Mouse (Mus musculus): Measurements from ENCODE around the gene Terb2. TPM values are rescaled to one million over a fixed set of nuclear protein-coding genes. Genes with fewer than 3 reads are reported as not detected.

The Terb2 gene
- polyA plus RNA-seq, 1 experiment from 2014 or later: not detected

DNA sequence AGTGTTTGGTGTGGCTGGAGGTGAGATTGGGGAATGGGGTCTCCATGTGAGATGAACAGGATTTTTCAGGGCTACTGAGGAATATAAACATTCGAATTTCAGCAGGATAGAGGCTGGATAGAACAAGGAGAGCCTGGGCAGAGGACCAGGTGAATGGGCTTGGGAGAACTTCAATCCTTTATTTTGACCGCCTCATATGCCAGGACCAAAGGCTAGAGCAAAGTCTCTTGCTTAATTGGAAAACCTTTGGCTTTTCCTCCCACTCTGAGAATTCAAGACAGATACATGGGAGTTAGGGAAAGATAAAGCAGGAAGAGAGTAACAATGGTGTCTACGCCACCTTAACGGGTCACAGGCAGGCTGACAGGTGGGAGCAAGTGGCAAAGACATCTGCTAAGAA lies 55.2 kb downstream of the Terb2 start:
- no peaks in the 10 kb centered on the region for H3K9me3 ChIP-seq (replicated peaks; ENCODE audit: low read length)
- WGBS: 77% methylated on average over 4 of the region's 4 CpGs
- no peak for TF ChIP-seq CTCF (IDR thresholded peaks at IDR 0.05; ENCODE audit: low read depth)
- H3K27me3 ChIP-seq (ENCODE audit: insufficient read depth, low read length): no peaks in the 10 kb centered on the region
- ATAC-seq (replicated peaks; ENCODE audit: low FRiP score, low read depth) (no peak), DNase-seq (ENCODE audit: low spot score) (no peak)
- no peak overlapping the region for H3K4me3 ChIP-seq (replicated peaks; ENCODE audit: low read depth, low read length)
- H3K9ac ChIP-seq (ENCODE audit: low read depth, low read length): no peak overlapping the region
- H3K27ac ChIP-seq: no peak overlapping the region
- H3K4me2 ChIP-seq (ENCODE audit: low read length): no peak overlapping the region
- no peaks in the 10 kb centered on the region for H3K36me3 ChIP-seq (ENCODE audit: insufficient read depth, low read length)
- H3K4me1 ChIP-seq (replicated peaks; ENCODE audit: insufficient read depth, low read length): no peaks in the 10 kb centered on the region

DNA sequence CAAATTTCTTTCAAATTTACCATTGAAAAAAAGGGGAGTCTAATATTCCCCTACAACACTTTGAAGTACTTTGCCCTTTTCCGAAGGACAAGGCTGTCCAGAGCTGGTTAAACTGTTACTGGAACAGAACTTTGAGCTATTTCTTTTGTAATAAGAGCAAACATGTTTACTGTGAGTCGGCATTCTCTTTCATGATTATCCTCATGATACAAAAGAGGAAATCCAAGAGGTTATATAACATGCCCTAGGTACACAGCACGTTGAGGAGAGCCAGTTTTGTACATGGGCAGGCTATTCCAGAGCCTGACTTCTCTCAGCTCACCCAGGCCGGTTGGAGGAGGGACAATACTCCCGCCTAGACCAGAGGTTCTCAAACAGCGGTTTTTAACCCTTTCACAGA lies 55.9 kb downstream of the Terb2 start:
- Histone ChIP-seq H3K9ac (ENCODE audit: low read depth, low read length) (no peak overlapping the region), H3K36me3 (ENCODE audit: insufficient read depth, low read length) (no peaks in the 10 kb centered on the region), H3K9me3 (replicated peaks; ENCODE audit: low read length) (no peaks in the 10 kb centered on the region), H3K27ac (no peak overlapping the region), H3K4me2 (ENCODE audit: low read length) (no peak overlapping the region), H3K4me3 (replicated peaks; ENCODE audit: low read depth, low read length) (no peak overlapping the region), H3K27me3 (ENCODE audit: insufficient read depth, low read length) (no peaks in the 10 kb centered on the region), H3K4me1 (replicated peaks; ENCODE audit: insufficient read depth, low read length) (no peaks in the 10 kb centered on the region)
- no peak for TF ChIP-seq CTCF (IDR thresholded peaks at IDR 0.05; ENCODE audit: low read depth)
- WGBS: 53% methylated on average over 6 of the region's 6 CpGs
- ATAC-seq (replicated peaks; ENCODE audit: low FRiP score, low read depth) (no peak; the same call in 1 of the 2 replicates), DNase-seq (ENCODE audit: low spot score) (peak; percentile 16)

DNA sequence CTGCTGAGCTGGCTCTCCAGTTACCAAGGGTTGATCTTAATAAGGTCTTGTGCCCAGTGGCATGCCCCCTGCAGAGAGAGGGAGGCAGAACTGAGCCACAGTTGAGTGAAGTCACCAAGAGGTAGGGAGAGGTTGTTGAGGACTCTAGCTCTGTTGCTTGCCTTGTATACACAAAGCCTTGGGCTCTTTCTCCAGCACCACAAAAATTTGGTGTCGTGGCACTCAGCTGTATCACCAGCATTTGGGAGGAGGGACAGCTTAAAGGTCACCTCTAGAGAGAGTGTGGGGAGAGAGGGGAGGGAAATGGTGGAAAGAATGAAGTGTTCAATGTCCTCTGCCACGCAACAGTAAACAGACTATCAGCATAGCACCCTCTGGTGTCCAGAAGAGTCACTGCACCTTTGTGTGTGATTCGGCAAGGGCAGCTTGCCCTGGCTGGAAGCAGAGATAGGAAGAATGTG lies 57.6 kb downstream of the Terb2 start:
- no peak overlapping the region for H3K9ac ChIP-seq (ENCODE audit: low read depth, low read length)
- no peaks in the 10 kb centered on the region for H3K9me3 ChIP-seq (replicated peaks; ENCODE audit: low read length)
- H3K4me1 ChIP-seq (replicated peaks; ENCODE audit: insufficient read depth, low read length): no peaks in the 10 kb centered on the region
- WGBS: 2% methylated on average over 3 of the region's 3 CpGs
- H3K36me3 ChIP-seq (ENCODE audit: insufficient read depth, low read length): no peaks in the 10 kb centered on the region
- peak; percentile 87 for DNase-seq (ENCODE audit: low spot score)
- no peak overlapping the region for H3K4me2 ChIP-seq (ENCODE audit: low read length)
- TF ChIP-seq CTCF (IDR thresholded peaks at IDR 0.05; ENCODE audit: low read depth): peak; percentile 94
- H3K4me3 ChIP-seq (replicated peaks; ENCODE audit: low read depth, low read length): no peak overlapping the region
- ATAC-seq (replicated peaks; ENCODE audit: low FRiP score, low read depth): peak; percentile 79
- no peaks in the 10 kb centered on the region for H3K27me3 ChIP-seq (ENCODE audit: insufficient read depth, low read length)
- peak overlapping the region; percentile 50 for H3K27ac ChIP-seq

DNA sequence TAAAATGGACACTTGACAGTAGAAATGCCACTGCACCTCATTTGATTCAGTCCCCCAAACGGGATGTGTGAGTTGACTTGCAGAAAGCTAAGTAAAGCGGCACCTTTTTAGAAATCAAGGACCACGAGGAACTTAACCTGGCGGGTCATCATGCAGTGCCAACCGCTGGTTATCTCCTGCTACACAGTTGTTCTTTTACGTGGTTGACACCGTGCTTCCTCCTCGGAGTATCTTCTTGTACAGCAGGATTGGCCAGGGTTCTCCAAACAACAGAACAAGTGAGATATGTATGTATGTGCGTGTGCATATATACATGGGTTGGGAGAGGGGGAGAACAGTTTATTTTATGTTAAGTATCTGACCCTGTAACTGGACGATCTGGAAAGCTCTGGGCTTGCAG lies 61.7 kb downstream of the Terb2 start:
- no peak overlapping the region for H3K27ac ChIP-seq
- no peak overlapping the region for H3K4me3 ChIP-seq (replicated peaks; ENCODE audit: low read depth, low read length)
- WGBS: 88% methylated on average over 10 of the region's 10 CpGs
- H3K9ac ChIP-seq (ENCODE audit: low read depth, low read length): no peak overlapping the region
- ATAC-seq (replicated peaks; ENCODE audit: low FRiP score, low read depth) (no peak), DNase-seq (ENCODE audit: low spot score) (no peak)
- H3K4me2 ChIP-seq (ENCODE audit: low read length): no peak overlapping the region
- TF ChIP-seq CTCF (IDR thresholded peaks at IDR 0.05; ENCODE audit: low read depth): no peak
- H3K36me3 ChIP-seq (ENCODE audit: insufficient read depth, low read length): peaks cover 3% of the 10 kb centered on the region; the same call in 1 of the 2 replicates
- H3K9me3 ChIP-seq (replicated peaks; ENCODE audit: low read length): no peaks in the 10 kb centered on the region
- H3K4me1 ChIP-seq (replicated peaks; ENCODE audit: insufficient read depth, low read length): no peaks in the 10 kb centered on the region
- no peaks in the 10 kb centered on the region for H3K27me3 ChIP-seq (ENCODE audit: insufficient read depth, low read length)

DNA sequence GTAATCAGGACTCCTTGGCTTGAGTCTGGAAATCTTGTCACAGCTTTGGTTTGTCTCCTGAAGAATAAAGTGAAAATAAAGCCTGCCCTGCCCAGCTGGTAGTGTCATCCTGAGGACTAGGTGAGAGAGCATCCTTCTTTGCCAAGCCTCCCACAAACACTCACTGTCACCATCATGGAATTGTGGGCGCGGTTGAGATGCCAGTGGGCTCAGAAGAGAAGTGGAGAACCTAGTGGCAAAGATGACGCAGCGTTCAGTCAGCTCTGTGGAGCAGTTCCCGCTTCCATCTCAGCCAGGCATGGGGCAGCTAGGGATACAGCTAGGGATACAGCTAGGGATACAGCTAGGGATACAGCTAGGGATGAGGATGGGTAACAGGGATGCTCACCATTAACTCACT lies 69.9 kb downstream of the Terb2 start:
- Histone ChIP-seq H3K36me3 (ENCODE audit: insufficient read depth, low read length) (no peaks in the 10 kb centered on the region), H3K27ac (no peak overlapping the region), H3K9me3 (replicated peaks; ENCODE audit: low read length) (no peaks in the 10 kb centered on the region), H3K4me1 (replicated peaks; ENCODE audit: insufficient read depth, low read length) (no peaks in the 10 kb centered on the region), H3K27me3 (ENCODE audit: insufficient read depth, low read length) (no peaks in the 10 kb centered on the region), H3K9ac (ENCODE audit: low read depth, low read length) (no peak overlapping the region), H3K4me2 (ENCODE audit: low read length) (no peak overlapping the region), H3K4me3 (replicated peaks; ENCODE audit: low read depth, low read length) (no peak overlapping the region)
- DNase-seq (ENCODE audit: low spot score): no peak
- WGBS: 97% methylated on average over 5 of the region's 5 CpGs
- no peak for ATAC-seq (replicated peaks; ENCODE audit: low FRiP score, low read depth)
- no peak for TF ChIP-seq CTCF (IDR thresholded peaks at IDR 0.05; ENCODE audit: low read depth)

Other genes with a start within 250 kb of the Terb2 start
- gene Ctdspl2, start 230.3 kb upstream of the Terb2 start, polyA plus RNA-seq (2015; fragmentation: Nextera tagmentation; extraction: Ambion mirVana): 38.9 and 40.8 TPM in 2 replicates
- gene Mageb3, start 230.2 kb upstream of the Terb2 start, polyA plus RNA-seq (2015; fragmentation: Nextera tagmentation; extraction: Ambion mirVana): 0.17 TPM in 2 replicates
- 11.1 and 11.8 TPM in 2 replicates for gene Eif3j1, start 157.7 kb upstream of the Terb2 start, polyA plus RNA-seq (2015; fragmentation: Nextera tagmentation; extraction: Ambion mirVana)
- 6.0 TPM in 2 replicates for gene Spg11, start 67.9 kb upstream of the Terb2 start, polyA plus RNA-seq (2015; fragmentation: Nextera tagmentation; extraction: Ambion mirVana)
- 437 and 500 TPM in 2 replicates for gene B2m, start 38.6 kb upstream of the Terb2 start, polyA plus RNA-seq (2015; fragmentation: Nextera tagmentation; extraction: Ambion mirVana)
- gene Trim69, start 25.6 kb upstream of the Terb2 start, polyA plus RNA-seq (2015; fragmentation: Nextera tagmentation; extraction: Ambion mirVana): not detected in 2 replicates
- 0.04 and 0.06 TPM in 2 replicates for gene Patl2, start 83 bp upstream of the Terb2 start, polyA plus RNA-seq (2015; fragmentation: Nextera tagmentation; extraction: Ambion mirVana)
- 127 and 144 TPM in 2 replicates for gene Sord, start 48.5 kb downstream of the Terb2 start, polyA plus RNA-seq (2015; fragmentation: Nextera tagmentation; extraction: Ambion mirVana)
- gene Duox2, start 112.2 kb downstream of the Terb2 start, polyA plus RNA-seq (2015; fragmentation: Nextera tagmentation; extraction: Ambion mirVana): 0.04 TPM in 2 replicates
- not detected in 2 replicates for gene Duoxa2, start 112.6 kb downstream of the Terb2 start, polyA plus RNA-seq (2015; fragmentation: Nextera tagmentation; extraction: Ambion mirVana)
- 0.15 TPM in 1 of 2 replicates, not detected in the other for gene Duoxa1, start 127.5 kb downstream of the Terb2 start, polyA plus RNA-seq (2015; fragmentation: Nextera tagmentation; extraction: Ambion mirVana)
- gene Duox1, start 129.4 kb downstream of the Terb2 start, polyA plus RNA-seq (2015; fragmentation: Nextera tagmentation; extraction: Ambion mirVana): not detected in 2 replicates
- 1.3 and 2.3 TPM in 2 replicates for gene Shf, start 182.9 kb downstream of the Terb2 start, polyA plus RNA-seq (2015; fragmentation: Nextera tagmentation; extraction: Ambion mirVana)
- 0.46 and 0.55 TPM in 2 replicates for gene Slc28a2, start 240.2 kb downstream of the Terb2 start, polyA plus RNA-seq (2015; fragmentation: Nextera tagmentation; extraction: Ambion mirVana)